Mouse (Mus musculus): ENCODE measurements around the gene Sec31a. TPM values are rescaled to one million over a fixed set of nuclear protein-coding genes. Genes with fewer than 3 reads are reported as not detected.

The Sec31a gene
- polyA plus RNA-seq, 1 experiment from 2014 or later: 90.3 TPM

DNA sequence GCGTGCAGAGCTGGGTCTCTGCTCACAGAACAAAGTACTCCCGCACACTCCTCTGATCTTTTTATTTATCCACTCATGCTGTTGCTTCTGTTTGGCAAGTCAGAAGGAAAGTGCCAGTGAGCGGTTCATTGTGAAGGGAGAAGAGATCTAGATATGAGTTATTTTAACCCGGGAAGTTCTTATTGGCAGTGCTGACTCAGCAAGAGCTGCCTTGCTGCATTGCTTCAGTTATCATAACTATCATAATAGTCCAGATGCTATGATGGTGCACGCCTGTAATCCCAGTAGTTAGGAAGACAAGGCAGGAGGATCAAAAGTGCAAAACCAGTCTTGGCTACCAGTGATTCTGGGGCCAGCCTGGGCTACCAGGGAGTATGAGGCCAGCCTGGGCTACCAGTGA lies 103.6 kb downstream of the Sec31a start:
- ATAC-seq: no peak
- H3K4me3 ChIP-seq (replicated peaks): no peak overlapping the region
- 93% methylated on average over 5 of the region's 5 CpGs for WGBS

More for the DNA sequence above, 103.6 kb downstream of the Sec31a start:
- Histone ChIP-seq H3K9me3 (no peaks in the 10 kb centered on the region), H3K9ac (replicated peaks) (no peak overlapping the region), H3K27ac (no peak overlapping the region), H3K27me3 (no peaks in the 10 kb centered on the region), H3K36me3 (no peaks in the 10 kb centered on the region), H3K4me2 (replicated peaks) (no peak overlapping the region), H3K4me1 (replicated peaks) (peaks cover 7% of the 10 kb centered on the region; the same call in 1 of the 2 replicates)

Other genes with a start within 250 kb of the Sec31a start
- gene Lin54, start 84.4 kb upstream of the Sec31a start, polyA plus RNA-seq (2015; fragmentation: Nextera tagmentation; extraction: Ambion mirVana): 9.0 and 10.4 TPM in 2 replicates
- 194 and 202 TPM in 2 replicates for gene Cops4, start 102.1 kb upstream of the Sec31a start, polyA plus RNA-seq (2015; fragmentation: Nextera tagmentation; extraction: Ambion mirVana)
- gene Plac8, start 156.0 kb upstream of the Sec31a start, polyA plus RNA-seq (2015; fragmentation: Nextera tagmentation; extraction: Ambion mirVana): 0.48 TPM in 1 of 2 replicates, not detected in the other